ENCODE assay signal across 15 mouse cellular contexts in genomic region chr15:88855896-88856417, GRCm38 (mm10). TPM values are rescaled to one million over a fixed set of nuclear protein-coding genes. Genes with fewer than 3 reads are reported as not detected.
DNase-seq lines count a peak whose midpoint lies in the region; ATAC-seq and TF ChIP-seq lines count a peak whose summit lies in the region.
"Had no signal": no experiment of that assay in that cellular context is flagged by ENCODE, and none has a peak within 500 bp of the region (broad histone marks: within the 10 kb centered on the region; RNA-seq: fewer than 3 reads in every experiment).

No protein-coding gene starts in this region.

- no peaks in the 10 kb centered on the region for H3K27me3 ChIP-seq in heart, adult 2 months (ENCODE audit: control insufficient read depth, insufficient read depth, low read length)
- H3K27me3 ChIP-seq in kidney, adult 2 months (replicated peaks; ENCODE audit: control insufficient read depth, insufficient read depth, low read length), result no peaks in the 10 kb centered on the region
- H3K27me3 ChIP-seq in kidney, embryonic 16.5 days (ENCODE audit: insufficient read depth, low read length), result no peaks in the 10 kb centered on the region
- no peaks in the 10 kb centered on the region for H3K27me3 ChIP-seq in E14TG2a.4 (ENCODE audit: insufficient read depth, low read length)
- H3K27me3 ChIP-seq in heart, postnatal 0 days (ENCODE audit: control insufficient read depth, insufficient read depth, low read length), result no peaks in the 10 kb centered on the region
- H3K27me3 ChIP-seq in hindbrain, embryonic 12.5 days, result no peaks in the 10 kb centered on the region
- H3K27me3 ChIP-seq: embryonic facial prominence, embryonic 12.5 days; liver, embryonic 13.5 days had no signal

- no peak overlapping the region for H3K4me2 ChIP-seq in kidney, embryonic 16.5 days (replicated peaks; ENCODE audit: low read depth, low read length)
- H3K4me2 ChIP-seq in heart, postnatal 0 days (ENCODE audit: low read depth, low read length), result no peak overlapping the region
- H3K4me2 ChIP-seq in hindbrain, embryonic 12.5 days (replicated peaks), result no peak overlapping the region
- H3K4me2 ChIP-seq: embryonic facial prominence, embryonic 12.5 days; liver, embryonic 13.5 days; midbrain, embryonic 12.5 days had no signal

- no peak overlapping the region for H3K4me3 ChIP-seq in heart, adult 2 months
- H3K4me3 ChIP-seq in kidney, adult 2 months (ENCODE audit: insufficient read depth, low read depth, low read length), result no peak overlapping the region
- H3K4me3 ChIP-seq in kidney, embryonic 16.5 days (ENCODE audit: low read length), result no peak overlapping the region
- peak overlapping the region; percentile 60 for H3K4me3 ChIP-seq in E14TG2a.4 (replicated peaks; ENCODE audit: low read length)
- H3K4me3 ChIP-seq in heart, postnatal 0 days (ENCODE audit: low read depth, low read length), result no peak overlapping the region
- H3K4me3 ChIP-seq in hindbrain, embryonic 12.5 days, result no peak overlapping the region
- H3K4me3 ChIP-seq: embryonic facial prominence, embryonic 12.5 days; liver, embryonic 13.5 days; midbrain, embryonic 12.5 days had no signal

- no peak for TF ChIP-seq POLR2A in heart, adult 2 months (IDR thresholded peaks at IDR 0.05; ENCODE audit: insufficient read depth, low read depth, low read length)
- TF ChIP-seq POLR2A in kidney, adult 2 months (IDR thresholded peaks at IDR 0.05; ENCODE audit: low read depth, low read length), result no peak

- intact Hi-C loops in heart, adult 2 months (cut with DNase I), result no loop called here

- H3K9me3 ChIP-seq in kidney, embryonic 16.5 days (ENCODE audit: low read length), result no peaks in the 10 kb centered on the region
- no peaks in the 10 kb centered on the region for H3K9me3 ChIP-seq in E14TG2a.4 (ENCODE audit: low read length)
- H3K9me3 ChIP-seq in heart, postnatal 0 days (replicated peaks; ENCODE audit: control insufficient read depth, low read length), result no peaks in the 10 kb centered on the region
- no peaks in the 10 kb centered on the region for H3K9me3 ChIP-seq in hindbrain, embryonic 12.5 days (replicated peaks)
- H3K9me3 ChIP-seq: embryonic facial prominence, embryonic 12.5 days; liver, embryonic 13.5 days; midbrain, embryonic 12.5 days had no signal

- no peak for TF ChIP-seq EP300 in heart, adult 2 months (IDR thresholded peaks at IDR 0.05; ENCODE audit: insufficient read depth, low read depth, low read length)
- TF ChIP-seq EP300 in heart, postnatal 0 days (IDR thresholded peaks at IDR 0.05; ENCODE audit: low read depth), result no peak

- no peaks in the 10 kb centered on the region for H3K36me3 ChIP-seq in heart, adult 2 months (ENCODE audit: control insufficient read depth, insufficient read depth, low read length)
- no peaks in the 10 kb centered on the region for H3K36me3 ChIP-seq in kidney, adult 2 months (ENCODE audit: control insufficient read depth, insufficient read depth, low read length)
- H3K36me3 ChIP-seq in kidney, embryonic 16.5 days (ENCODE audit: insufficient read depth, low read length), result no peaks in the 10 kb centered on the region
- H3K36me3 ChIP-seq in E14TG2a.4 (ENCODE audit: insufficient read depth, low read length), result no peaks in the 10 kb centered on the region
- no peaks in the 10 kb centered on the region for H3K36me3 ChIP-seq in heart, postnatal 0 days (replicated peaks; ENCODE audit: control insufficient read depth, insufficient read depth, low read length)
- H3K36me3 ChIP-seq in hindbrain, embryonic 12.5 days, result no peaks in the 10 kb centered on the region
- H3K36me3 ChIP-seq: embryonic facial prominence, embryonic 12.5 days; liver, embryonic 13.5 days; midbrain, embryonic 12.5 days had no signal

- no peak for ATAC-seq in kidney, embryonic 16.5 days (ENCODE audit: low FRiP score, low TSS enrichment)
- ATAC-seq in heart, postnatal 0 days (ENCODE audit: insufficient read depth, low read depth), result no peak
- ATAC-seq in hindbrain, embryonic 12.5 days (ENCODE audit: low FRiP score), result no peak
- ATAC-seq: hindbrain, postnatal 0 days had no signal

- 0 out of 2 replicates have a peak, but pooled peaks have one; percentile 5 for TF ChIP-seq CTCF in heart, adult 2 months (IDR thresholded peaks at IDR 0.05)
- TF ChIP-seq CTCF in kidney, adult 2 months (conservative IDR thresholded peaks at IDR 0.05; ENCODE audit: insufficient read depth, insufficient read length, low read depth, low read length), result no peak
- no peak for TF ChIP-seq CTCF in E14TG2a.4 (conservative IDR thresholded peaks at IDR 0.05; ENCODE audit: low read length)
- TF ChIP-seq CTCF in heart, postnatal 0 days (IDR thresholded peaks at IDR 0.05; ENCODE audit: low read depth), result no peak

- no peaks in the 10 kb centered on the region for H3K79me2 ChIP-seq in heart, adult 2 months (replicated peaks; ENCODE audit: control insufficient read depth, insufficient read depth, low read length)

- H3K4me1 ChIP-seq in heart, adult 2 months (ENCODE audit: control insufficient read depth, insufficient read depth, low read length), result peaks cover 31% of the 10 kb centered on the region
- H3K4me1 ChIP-seq in kidney, adult 2 months (ENCODE audit: control insufficient read depth, insufficient read depth, low read length), result peaks cover 48% of the 10 kb centered on the region
- H3K4me1 ChIP-seq in kidney, embryonic 16.5 days (ENCODE audit: insufficient read depth, low read length), result peaks cover 32% of the 10 kb centered on the region
- peaks cover 95% of the 10 kb centered on the region for H3K4me1 ChIP-seq in E14TG2a.4 (replicated peaks; ENCODE audit: low read depth, low read length)
- H3K4me1 ChIP-seq in heart, postnatal 0 days (ENCODE audit: control insufficient read depth, insufficient read depth), result peaks cover 31% of the 10 kb centered on the region
- H3K4me1 ChIP-seq in hindbrain, embryonic 12.5 days, result peaks cover 25% of the 10 kb centered on the region

- peak overlapping the region; percentile 20; the same call in 1 of the 2 replicates for H3K9ac ChIP-seq in heart, adult 2 months (ENCODE audit: low read depth, low read length)
- no peak overlapping the region; the same call in 1 of the 2 replicates for H3K9ac ChIP-seq in kidney, embryonic 16.5 days (replicated peaks; ENCODE audit: low read length)
- H3K9ac ChIP-seq in heart, postnatal 0 days (replicated peaks; ENCODE audit: low read depth, low read length), result no peak overlapping the region
- H3K9ac ChIP-seq in hindbrain, embryonic 12.5 days, result no peak overlapping the region
- H3K9ac ChIP-seq: embryonic facial prominence, embryonic 12.5 days; liver, embryonic 13.5 days; midbrain, embryonic 12.5 days had no signal

- DNase-seq in heart, adult 2 months, result no peak
- no peak for DNase-seq in heart, adult 8-10 months (ENCODE audit: low spot score)
- peak; percentile 39 for DNase-seq in kidney, adult 2 months
- DNase-seq in heart, postnatal 0 days (ENCODE audit: low spot score), result no peak
- no peak for DNase-seq in spleen, adult 18-20 months
- DNase-seq: gastrocnemius, postnatal 25 days; layer of hippocampus, adult 9-11 months; liver, embryonic 13.5 days; thymus, postnatal 36 days had no signal

- 54% methylated on average over 6 of the region's 6 CpGs for WGBS in heart, adult 2 months
- WGBS in kidney, adult 2 months, result 38% methylated on average over 6 of the region's 6 CpGs
- WGBS in kidney, embryonic 16.5 days, result 72% methylated on average over 6 of the region's 6 CpGs
- WGBS in heart, postnatal 0 days, result 79% methylated on average over 6 of the region's 6 CpGs
- WGBS in hindbrain, embryonic 12.5 days, result 79% methylated on average over 6 of the region's 6 CpGs

- peak overlapping the region; percentile 62 for H3K27ac ChIP-seq in heart, adult 2 months
- peak overlapping the region; percentile 21 for H3K27ac ChIP-seq in kidney, adult 2 months (ENCODE audit: insufficient read depth, low read depth, low read length)
- no peak overlapping the region for H3K27ac ChIP-seq in kidney, embryonic 16.5 days (ENCODE audit: low read length)
- peak overlapping the region; percentile 74; the same call in 1 of the 2 replicates for H3K27ac ChIP-seq in heart, postnatal 0 days (ENCODE audit: low read depth)
- H3K27ac ChIP-seq in hindbrain, embryonic 12.5 days, result no peak overlapping the region
- H3K27ac ChIP-seq: embryonic facial prominence, embryonic 12.5 days; hindbrain, postnatal 0 days; liver, embryonic 13.5 days; midbrain, embryonic 12.5 days had no signal

RNA-seq across cellular contexts. Expression of gene Pim3, which starts 6.0 kb away (rescaled TPM):
- 100 to 1,000 TPM in 1 of 2 experiments, 10 to 100 TPM in 1; 95.3 to 133 TPM for total RNA-seq in heart, adult 2 months (2021)
- 45.6 and 58.8 TPM in 2 replicates for polyA plus RNA-seq in heart, adult 2 months (2012; rRNA removed)
- total RNA-seq in heart, adult 8-10 months (2022), result 100 to 1,000 TPM in 1 of 4 experiments, 10 to 100 TPM in 3; 70.8 to 183 (median 86.1) TPM
- 78.5 and 85.8 TPM in 2 replicates for polyA plus RNA-seq in kidney, adult 2 months (2012; rRNA removed)
- polyA plus RNA-seq in kidney, embryonic 16.5 days (2015; fragmentation: Nextera tagmentation; extraction: Ambion mirVana), result 59.6 and 77.7 TPM in 2 replicates
- total RNA-seq in heart, postnatal 0 days (2014; rRNA removed; ENCODE audit: low replicate concordance), result 98.4 and 139 TPM in 2 replicates
- 50.6 and 71.1 TPM in 2 replicates for polyA plus RNA-seq in heart, postnatal 0 days (2015; fragmentation: Nextera tagmentation; extraction: Ambion mirVana)
- polyA plus RNA-seq in hindbrain, embryonic 12.5 days (2016; fragmentation: Nextera tagmentation; extraction: Ambion mirVana), result 45.3 and 48.0 TPM in 2 replicates

RNA-seq across cellular contexts. Expression of gene Creld2, which starts 36.5 kb away (rescaled TPM):
- 10 to 100 TPM; 23.6 to 24.7 TPM for total RNA-seq in heart, adult 2 months (2021)
- polyA plus RNA-seq in heart, adult 2 months (2012; rRNA removed), result 13.6 and 19.9 TPM in 2 replicates
- 10 to 100 TPM; 17.2 to 28.0 (median 21.1) TPM for total RNA-seq in heart, adult 8-10 months (2022)
- 27.3 and 30.4 TPM in 2 replicates for polyA plus RNA-seq in kidney, adult 2 months (2012; rRNA removed)
- 118 and 133 TPM in 2 replicates for polyA plus RNA-seq in kidney, embryonic 16.5 days (2015; fragmentation: Nextera tagmentation; extraction: Ambion mirVana)
- total RNA-seq in heart, postnatal 0 days (2014; rRNA removed; ENCODE audit: low replicate concordance), result 23.3 and 24.0 TPM in 2 replicates
- 26.3 and 35.3 TPM in 2 replicates for polyA plus RNA-seq in heart, postnatal 0 days (2015; fragmentation: Nextera tagmentation; extraction: Ambion mirVana)
- 65.2 and 74.8 TPM in 2 replicates for polyA plus RNA-seq in hindbrain, embryonic 12.5 days (2016; fragmentation: Nextera tagmentation; extraction: Ambion mirVana)

RNA-seq across cellular contexts. Expression of gene Alg12, which starts 36.8 kb away (rescaled TPM):
- 1 to 10 TPM; 7.2 to 8.7 TPM for total RNA-seq in heart, adult 2 months (2021)
- polyA plus RNA-seq in heart, adult 2 months (2012; rRNA removed), result 11.0 and 17.5 TPM in 2 replicates
- total RNA-seq in heart, adult 8-10 months (2022), result 10 to 100 TPM in 2 of 4 experiments, 1 to 10 TPM in 2; 7.4 to 10.3 (median 9.9) TPM
- 18.1 and 21.3 TPM in 2 replicates for polyA plus RNA-seq in kidney, adult 2 months (2012; rRNA removed)
- 15.7 and 16.9 TPM in 2 replicates for polyA plus RNA-seq in kidney, embryonic 16.5 days (2015; fragmentation: Nextera tagmentation; extraction: Ambion mirVana)
- 19.5 and 21.8 TPM in 2 replicates for total RNA-seq in heart, postnatal 0 days (2014; rRNA removed; ENCODE audit: low replicate concordance)
- polyA plus RNA-seq in heart, postnatal 0 days (2015; fragmentation: Nextera tagmentation; extraction: Ambion mirVana), result 6.4 and 6.5 TPM in 2 replicates
- polyA plus RNA-seq in hindbrain, embryonic 12.5 days (2016; fragmentation: Nextera tagmentation; extraction: Ambion mirVana), result 9.1 and 9.9 TPM in 2 replicates

Comparison
In these comparisons a context has a peak if more than half of its experiments do, and no peak if none do; other contexts are left out.
1. H3K27ac ChIP-seq: peak in heart, adult 2 months (single experiment), kidney, adult 2 months (single experiment) and heart, postnatal 0 days (single experiment); none in kidney, embryonic 16.5 days (single experiment) and hindbrain, embryonic 12.5 days (single experiment).